Mouse (Mus musculus) ovary, adult 18-20 months (tissue): ENCODE measurements at regions not wholly inside any gene's neighbourhood (a gene's known extent, or its start where the extent isn't known, plus 50 kb on each side); places are given as distances from the start of the nearest gene placed in this dataset.

Experiments used
- DNase-seq: peaks from one replicate; pipeline ENCODE4 v3.0.0; 2022; ENCODE audit warnings: low spot score, mixed read lengths

DNA sequence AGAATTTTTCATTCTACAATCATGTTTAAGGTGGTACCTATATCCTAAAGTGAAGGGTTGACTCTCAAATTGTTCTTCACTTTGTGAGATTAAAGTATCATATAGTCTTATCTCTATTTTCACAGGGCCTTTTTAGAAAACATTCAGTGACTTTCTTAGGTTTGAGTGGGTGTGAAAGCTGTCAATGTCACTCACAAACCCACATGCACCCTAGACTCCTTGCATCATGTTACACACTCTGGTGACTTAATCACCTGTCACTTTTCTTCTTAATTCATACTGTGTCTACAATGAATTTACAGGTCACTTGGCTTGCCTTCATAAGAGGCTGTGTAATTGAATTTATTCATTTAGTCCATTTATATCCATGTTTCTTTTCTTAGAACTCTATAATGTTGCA lies 1026.8 kb upstream of the Alcam start:
- no peak for DNase-seq

GRCm38 (mm10) chr16:53439511-53439910 lies 985.6 kb upstream of the Alcam start:
- no peak for DNase-seq

DNA sequence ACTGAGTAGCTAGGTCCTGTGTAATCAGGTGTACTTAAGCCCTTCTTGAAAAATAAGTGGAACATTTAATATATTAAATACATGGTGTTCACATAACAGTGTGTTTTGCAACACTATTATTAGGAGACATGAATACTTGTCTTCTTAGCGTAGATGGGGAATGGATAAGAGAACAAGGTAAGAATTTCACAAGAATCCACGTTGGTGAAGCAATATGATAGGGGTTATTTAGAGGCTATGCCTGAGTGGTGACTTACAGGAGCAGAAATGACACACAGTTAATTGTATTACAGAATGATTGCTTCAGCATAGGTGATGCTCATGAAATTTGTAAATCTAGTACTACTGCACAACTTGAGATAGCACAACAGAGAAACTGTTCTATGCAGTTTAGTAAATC lies 964.5 kb upstream of the Alcam start:
- no peak for DNase-seq

DNA sequence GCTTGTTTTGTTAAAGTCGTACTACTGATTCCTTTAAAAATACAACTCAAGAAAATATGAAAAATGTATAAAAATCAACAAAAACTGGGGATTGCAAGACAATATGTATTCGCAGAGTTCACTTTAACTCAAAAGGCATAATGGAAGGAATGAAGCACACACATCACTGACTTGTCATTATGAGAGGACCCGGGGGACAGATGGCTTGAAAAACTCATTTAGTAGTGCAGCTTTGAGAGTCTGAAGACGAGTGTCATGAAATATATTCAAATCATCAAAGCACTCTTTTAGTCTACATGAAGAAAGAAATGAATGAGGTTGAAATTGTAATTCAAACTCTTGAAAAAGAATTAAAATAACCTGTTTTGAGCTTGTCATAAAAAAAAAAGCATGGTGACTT lies 931.3 kb upstream of the Alcam start:
- DNase-seq: no peak

GRCm38 (mm10) chr16:53342153-53342552 lies 888.3 kb upstream of the Alcam start:
- no peak for DNase-seq

GRCm38 (mm10) chr16:53326353-53326752 lies 872.5 kb upstream of the Alcam start:
- DNase-seq: no peak

GRCm38 (mm10) chr16:53292081-53292480 lies 838.2 kb upstream of the Alcam start:
- DNase-seq: no peak

DNA sequence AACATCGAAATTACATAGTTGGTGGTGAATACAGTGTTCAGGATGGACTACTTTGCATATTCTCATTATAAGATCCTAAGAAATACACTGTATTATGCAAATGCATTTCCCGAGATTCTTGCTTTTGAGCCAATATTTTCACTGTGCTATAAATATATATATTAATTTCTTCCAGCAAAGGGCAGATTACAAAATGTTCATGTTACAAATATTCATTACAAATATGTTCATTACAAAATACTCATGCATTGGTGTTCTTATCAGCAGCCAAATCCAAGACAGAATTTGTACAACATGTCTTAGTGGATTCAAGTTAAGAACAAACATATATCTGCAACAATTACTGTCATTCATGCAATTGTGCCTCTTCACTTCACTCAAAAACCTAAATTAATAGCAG lies 828.1 kb upstream of the Alcam start:
- DNase-seq: no peak

DNA sequence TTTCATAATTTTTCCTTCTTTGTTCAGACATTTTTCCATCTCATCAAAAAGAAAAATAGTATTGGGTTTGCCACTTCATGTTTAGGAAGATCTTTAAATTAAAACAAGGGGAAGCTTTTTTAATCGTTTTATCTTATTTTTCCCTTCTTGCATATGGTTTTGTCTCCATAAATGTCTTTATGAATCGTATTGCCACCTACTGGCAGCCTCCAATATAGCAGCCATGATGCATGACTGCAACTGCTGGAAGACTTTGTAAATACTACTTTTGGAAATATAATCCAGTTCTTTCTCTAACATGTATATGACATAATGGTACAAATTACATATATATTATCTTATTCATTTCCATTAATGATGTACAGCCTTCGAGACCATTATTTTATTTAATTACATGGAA lies 812.2 kb upstream of the Alcam start:
- DNase-seq: peak; percentile 6

GRCm38 (mm10) chr16:53245365-53245764 lies 791.5 kb upstream of the Alcam start:
- DNase-seq: no peak

- DNase-seq: no peak
Measured at GRCm38 (mm10) chr16:53242126-53242537, 788.3 kb upstream of the Alcam start.

GRCm38 (mm10) chr16:53218886-53219285 lies 765.0 kb upstream of the Alcam start:
- no peak for DNase-seq

DNA sequence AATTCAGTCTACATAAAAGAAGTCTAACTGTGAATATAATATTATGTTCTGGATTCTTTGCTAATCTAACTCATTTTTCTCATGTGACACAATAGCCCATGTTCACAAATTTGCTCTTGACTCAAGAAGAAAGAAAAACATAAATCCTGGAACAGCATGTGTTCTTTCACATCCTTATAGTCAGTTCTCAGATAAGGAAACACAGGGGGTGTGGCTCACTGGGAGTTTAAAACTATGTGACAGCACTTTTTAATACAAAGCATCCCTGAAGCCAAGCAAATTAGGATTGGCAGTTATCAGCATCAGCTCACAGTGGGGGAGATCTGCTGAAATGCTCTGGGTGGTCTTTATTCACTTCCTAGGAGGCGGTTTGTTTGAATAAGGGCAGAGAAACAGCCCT lies 747.6 kb upstream of the Alcam start:
- DNase-seq: no peak

DNA sequence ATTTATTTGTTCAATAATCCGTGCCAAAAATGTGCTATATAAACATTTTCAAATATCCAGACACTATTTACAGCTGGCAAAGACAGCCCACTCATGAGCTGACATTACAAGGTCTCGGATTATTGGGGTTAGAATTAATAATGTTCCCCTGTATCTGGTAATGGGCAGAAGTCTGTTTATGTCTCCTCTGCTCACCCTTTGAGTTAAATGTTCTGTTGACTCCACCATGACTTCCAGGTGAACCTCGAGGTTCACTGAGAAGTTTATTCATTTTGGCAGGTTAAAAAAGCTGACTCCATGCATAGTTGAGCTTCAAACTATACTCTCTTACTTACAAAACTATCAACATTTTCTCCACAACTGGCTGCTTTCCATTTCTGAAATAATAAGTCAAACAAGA lies 732.6 kb upstream of the Alcam start:
- DNase-seq: no peak

GRCm38 (mm10) chr16:53156352-53156751 lies 702.5 kb upstream of the Alcam start:
- DNase-seq: no peak

GRCm38 (mm10) chr16:53130677-53131076 lies 676.8 kb upstream of the Alcam start:
- no peak for DNase-seq

DNA sequence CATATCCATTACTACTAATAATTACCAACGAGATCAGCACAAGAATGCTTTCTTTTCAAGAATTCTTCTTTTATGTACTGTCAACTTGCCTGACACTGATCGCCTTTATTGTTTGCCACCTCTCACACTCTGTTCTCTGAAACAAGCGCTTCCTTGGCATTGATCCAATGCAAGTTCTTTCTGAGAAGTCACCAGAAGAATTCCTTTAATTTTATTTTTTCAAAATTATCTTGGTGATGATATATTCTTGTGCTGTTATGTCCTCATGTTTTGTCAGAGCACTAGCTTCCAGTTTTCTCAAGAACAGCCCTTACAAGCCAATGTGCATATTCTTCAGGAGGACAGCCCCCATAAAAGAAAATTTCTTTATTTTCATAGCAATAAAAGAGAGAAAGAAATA lies 654.9 kb upstream of the Alcam start:
- no peak for DNase-seq

DNA sequence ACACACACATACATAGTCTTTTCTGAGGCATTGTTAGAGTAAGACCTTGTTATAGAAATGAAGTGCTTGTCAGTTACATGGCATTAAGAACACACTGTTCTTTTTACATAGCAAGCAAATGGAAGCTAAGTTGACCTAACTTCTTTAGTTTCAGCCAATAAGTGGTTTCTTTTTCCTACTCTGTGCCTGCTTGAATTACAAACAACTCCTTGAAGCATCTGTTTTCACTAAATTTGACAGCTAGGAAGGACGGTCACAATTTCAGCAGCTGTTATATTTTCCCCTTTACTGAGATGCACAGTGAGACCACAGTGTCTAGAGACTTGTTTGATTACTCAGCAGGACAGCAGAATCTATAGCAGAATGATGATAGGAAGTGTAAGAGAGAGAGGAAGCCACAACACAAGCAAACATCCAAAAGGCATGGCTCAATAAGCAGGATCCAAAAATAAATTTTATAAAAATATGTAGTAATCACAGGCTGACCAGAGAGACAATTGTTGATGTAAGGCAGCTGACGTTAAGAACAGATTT lies 641.6 kb upstream of the Alcam start:
- DNase-seq: no peak

GRCm38 (mm10) chr16:53073856-53074568 lies 620.1 kb upstream of the Alcam start:
- no peak for DNase-seq

GRCm38 (mm10) chr16:53071887-53072682 lies 618.2 kb upstream of the Alcam start:
- DNase-seq: no peak

DNA sequence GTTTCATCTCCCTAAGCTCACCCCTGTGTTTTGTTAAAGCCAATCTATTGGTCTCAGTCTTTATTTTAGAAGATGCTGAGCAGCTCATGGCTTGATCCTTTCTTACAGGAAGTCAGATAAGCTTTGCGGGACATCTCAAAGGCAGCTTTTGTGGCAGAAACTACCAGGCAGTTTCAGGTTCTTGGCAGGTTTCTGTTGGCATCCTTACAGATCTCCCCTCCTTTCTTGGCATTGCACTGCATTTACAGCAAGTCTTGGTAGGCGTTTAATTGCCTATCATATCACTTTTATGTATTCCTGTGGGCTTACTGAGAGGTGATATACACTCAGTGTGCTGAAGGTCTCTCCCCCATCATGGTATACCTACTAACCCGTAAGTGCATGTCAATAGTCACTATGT lies 610.3 kb upstream of the Alcam start:
- DNase-seq: no peak

- no peak for DNase-seq
Measured at GRCm38 (mm10) chr16:53063061-53063460, 609.2 kb upstream of the Alcam start.

DNA sequence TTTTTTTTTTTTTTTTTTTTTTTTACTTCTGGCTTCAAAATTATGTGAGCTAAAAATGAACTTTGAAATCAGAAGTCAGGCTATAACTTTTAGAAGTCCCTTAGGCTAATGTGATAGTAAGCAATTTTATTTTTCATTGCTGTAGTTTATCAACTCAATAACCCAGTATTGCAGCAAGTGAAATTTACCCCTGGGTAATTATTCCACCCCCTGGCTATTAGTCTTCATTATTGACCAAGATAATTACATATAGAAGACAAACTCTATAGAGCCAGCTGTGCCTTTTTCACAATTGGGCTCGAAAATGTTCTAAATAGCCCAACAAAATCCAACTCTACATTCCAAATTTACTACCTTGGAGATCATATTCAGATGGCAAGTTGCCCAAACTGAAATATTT lies 572.2 kb upstream of the Alcam start:
- no peak for DNase-seq
